Mouse (Mus musculus) hindbrain, embryonic 13.5 days (tissue): Measurements from ENCODE around the gene Rnf144b. TPM values are rescaled to one million over a fixed set of nuclear protein-coding genes. Genes with fewer than 3 reads are reported as not detected.
A peak's percentile ranks its signal among the peaks of the same experiment; 100 is the strongest.

Source experiments
- ATAC-seq: fragments of 200-750 bp; cut with Nextera tagmentation; 2 replicates; pipeline ENCODE4 v1.8.0; 2017; ENCODE audit warnings: moderate TSS enrichment; ENCODE audit not compliant: low FRiP score
- H3K27ac ChIP-seq: fragments of 300-500 bp; sonication (generic); 2 replicates; pipeline ENCODE4 v1.5.1; 2015; ENCODE audit warnings: inconsistent platforms, mild to moderate bottlenecking, moderate library complexity
- H3K27me3 ChIP-seq: fragments of 300-500 bp; sonication (generic); 2 replicates; pipeline ENCODE4 v1.6.1; 2015; ENCODE audit warnings: mild to moderate bottlenecking, inconsistent platforms
- H3K36me3 ChIP-seq: fragments of 300-500 bp; sonication (generic); 2 replicates; pipeline ENCODE4 v1.6.1; 2015; ENCODE audit warnings: mild to moderate bottlenecking, inconsistent platforms
- H3K4me1 ChIP-seq: fragments of 300-500 bp; sonication (generic); replicated peaks from 2 replicates; pipeline ENCODE4 v1.6.1; 2015; ENCODE audit warnings: inconsistent platforms
- H3K4me2 ChIP-seq: fragments of 300-500 bp; sonication (generic); 2 replicates; pipeline ENCODE4 v1.6.1; 2015; ENCODE audit warnings: inconsistent platforms, mild to moderate bottlenecking, moderate library complexity
- H3K4me3 ChIP-seq: fragments of 300-500 bp; sonication (generic); 2 replicates; pipeline ENCODE4 v1.5.1; 2015; ENCODE audit warnings: mild to moderate bottlenecking, inconsistent platforms
- H3K9ac ChIP-seq: fragments of 300-500 bp; sonication (generic); 2 replicates; pipeline ENCODE4 v1.6.1; 2015; ENCODE audit warnings: mild to moderate bottlenecking, inconsistent platforms
- H3K9me3 ChIP-seq: fragments of 300-500 bp; sonication (generic); 2 replicates; pipeline ENCODE4 v1.6.1; 2016; ENCODE audit warnings: inconsistent platforms
- WGBS: fragments of 180-500 bp; shearing (Covaris S2); methylation state at CpG from one replicate; pipeline ENCODE4 v1.1.7; 2015; 5-methylcytosine and 5-hydroxymethylcytosine counted together
- polyA plus RNA-seq: library from polyadenylated mRNA; unstranded; fragments of >200 nt; fragmentation: Nextera tagmentation; extraction: Ambion mirVana; gene quantifications from 2 replicates; pipeline ENCODE4 v1.2.1, GENCODE M21; 2015

The Rnf144b gene
- polyA plus RNA-seq, 1 experiment from 2014 or later: 0.55 TPM

DNA sequence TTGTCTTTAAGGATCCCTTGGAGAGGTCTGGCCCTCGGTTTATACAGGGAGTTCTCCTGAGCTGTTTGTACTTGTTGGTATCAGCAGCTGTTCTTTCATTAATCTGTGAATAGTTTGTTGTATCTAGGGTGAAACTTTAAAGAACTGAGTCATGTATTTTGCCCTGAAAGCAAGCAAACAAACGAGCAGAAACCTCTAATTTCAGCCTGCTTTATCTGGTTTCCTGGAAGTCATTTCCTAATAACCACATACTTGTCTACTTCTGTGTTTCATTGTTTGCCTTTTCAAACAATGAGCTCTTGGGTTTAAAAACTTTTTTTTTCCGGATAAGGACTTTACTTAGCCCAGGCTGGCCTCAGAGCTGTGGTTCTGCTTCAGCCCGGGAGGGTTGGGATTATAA is 136.8 kb downstream of the Rnf144b start:
- H3K36me3 ChIP-seq: no peaks in the 10 kb centered on the region
- no peaks in the 10 kb centered on the region for H3K9me3 ChIP-seq
- no peak overlapping the region for H3K4me3 ChIP-seq
- ATAC-seq: no peak
- H3K4me2 ChIP-seq: no peak overlapping the region
- WGBS: 64% methylated on average over 4 of the region's 4 CpGs
- H3K9ac ChIP-seq: no peak overlapping the region
- H3K27ac ChIP-seq: no peak overlapping the region
- H3K4me1 ChIP-seq: 0 out of 2 replicates have a peak, but pooled peaks cover 7% of the 10 kb centered on the region
- no peaks in the 10 kb centered on the region for H3K27me3 ChIP-seq

- no peaks in the 10 kb centered on the region for H3K36me3 ChIP-seq
- no peaks in the 10 kb centered on the region for H3K9me3 ChIP-seq
- H3K9ac ChIP-seq: no peak overlapping the region
- H3K27ac ChIP-seq: no peak overlapping the region
- no peak overlapping the region for H3K4me3 ChIP-seq
- no peak overlapping the region for H3K4me2 ChIP-seq
- WGBS: 77% methylated on average over 2 of the region's 2 CpGs
- peak; percentile 73; the same call in 1 of the 2 replicates for ATAC-seq
- no peaks in the 10 kb centered on the region for H3K27me3 ChIP-seq
- 0 out of 2 replicates have a peak, but pooled peaks cover 7% of the 10 kb centered on the region for H3K4me1 ChIP-seq
Observed at GRCm38 (mm10) chr13:47261961-47262360, 139.5 kb downstream of the Rnf144b start.

GRCm38 (mm10) chr13:47264382-47264781 is 141.9 kb downstream of the Rnf144b start:
- no peak for ATAC-seq
- H3K27me3 ChIP-seq: no peaks in the 10 kb centered on the region
- no peaks in the 10 kb centered on the region for H3K4me1 ChIP-seq
- no peaks in the 10 kb centered on the region for H3K36me3 ChIP-seq
- H3K27ac ChIP-seq: no peak overlapping the region
- H3K4me3 ChIP-seq: no peak overlapping the region
- no peaks in the 10 kb centered on the region for H3K9me3 ChIP-seq
- 83% methylated on average over 8 of the region's 8 CpGs for WGBS
- no peak overlapping the region for H3K9ac ChIP-seq
- H3K4me2 ChIP-seq: no peak overlapping the region

DNA sequence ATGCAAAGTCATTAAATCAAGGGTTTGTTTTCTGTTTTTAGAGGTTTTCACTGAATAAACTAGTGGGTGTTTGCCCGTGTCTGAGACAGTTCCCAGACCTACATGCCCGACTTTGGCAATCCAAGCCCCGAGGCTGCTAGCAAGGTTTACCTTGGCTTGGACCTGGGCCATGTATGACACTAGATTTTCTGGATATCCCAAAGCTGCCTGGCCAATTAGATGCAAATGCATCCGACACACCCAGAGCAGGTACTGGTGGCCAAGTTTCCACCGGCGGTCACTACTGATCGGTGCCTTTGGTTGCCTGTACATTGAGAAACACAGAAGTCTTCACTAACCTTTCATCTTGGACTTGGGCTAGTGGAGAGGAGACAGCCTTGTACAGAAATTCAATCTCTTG is 144.0 kb downstream of the Rnf144b start:
- Histone ChIP-seq H3K27me3 (no peaks in the 10 kb centered on the region), H3K9me3 (no peaks in the 10 kb centered on the region), H3K4me2 (no peak overlapping the region), H3K4me1 (no peaks in the 10 kb centered on the region), H3K27ac (no peak overlapping the region), H3K4me3 (no peak overlapping the region), H3K9ac (no peak overlapping the region), H3K36me3 (no peaks in the 10 kb centered on the region)
- no peak for ATAC-seq
- 94% methylated on average over 7 of the region's 7 CpGs for WGBS

DNA sequence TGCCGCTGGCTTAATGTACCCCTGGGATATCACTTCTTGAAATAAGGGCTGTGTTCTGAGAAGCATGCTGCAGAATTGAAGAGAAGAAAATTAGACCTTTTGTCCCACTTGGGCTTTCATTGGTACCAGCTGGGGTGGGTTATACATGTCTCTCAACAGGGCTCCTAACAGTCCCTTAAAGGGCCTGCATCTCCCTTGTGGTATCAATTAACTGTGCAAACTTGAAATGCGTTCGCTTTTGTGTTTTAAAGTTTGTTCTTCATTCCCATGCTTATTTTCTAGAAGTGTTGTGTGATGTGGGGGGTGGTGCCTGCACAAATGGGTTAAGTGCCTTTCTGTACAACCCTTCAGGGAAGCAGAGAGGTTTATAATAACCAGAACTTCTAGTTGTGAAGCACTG is 145.8 kb downstream of the Rnf144b start:
- no peaks in the 10 kb centered on the region for H3K9me3 ChIP-seq
- H3K27me3 ChIP-seq: no peaks in the 10 kb centered on the region

GRCm38 (mm10) chr13:47272928-47273327 is 150.5 kb downstream of the Rnf144b start:
- no peak overlapping the region for H3K4me3 ChIP-seq
- ATAC-seq: no peak
- peak overlapping the region; percentile 38 for H3K4me2 ChIP-seq
- WGBS: 12% methylated on average over 8 of the region's 8 CpGs
- H3K36me3 ChIP-seq: no peaks in the 10 kb centered on the region
- H3K9me3 ChIP-seq: no peaks in the 10 kb centered on the region
- H3K9ac ChIP-seq: no peak overlapping the region
- no peak overlapping the region; the same call in 1 of the 2 replicates for H3K27ac ChIP-seq
- H3K27me3 ChIP-seq: no peaks in the 10 kb centered on the region
- H3K4me1 ChIP-seq: peaks cover 20% of the 10 kb centered on the region

More for the DNA sequence above, 145.8 kb downstream of the Rnf144b start:
- Histone ChIP-seq H3K36me3 (no peaks in the 10 kb centered on the region), H3K4me3 (no peak overlapping the region), H3K27ac (no peak overlapping the region), H3K9ac (no peak overlapping the region), H3K4me2 (no peak overlapping the region), H3K4me1 (peaks cover 5% of the 10 kb centered on the region)
- no peak for ATAC-seq
- WGBS: 71% methylated on average over 3 of the region's 3 CpGs

DNA sequence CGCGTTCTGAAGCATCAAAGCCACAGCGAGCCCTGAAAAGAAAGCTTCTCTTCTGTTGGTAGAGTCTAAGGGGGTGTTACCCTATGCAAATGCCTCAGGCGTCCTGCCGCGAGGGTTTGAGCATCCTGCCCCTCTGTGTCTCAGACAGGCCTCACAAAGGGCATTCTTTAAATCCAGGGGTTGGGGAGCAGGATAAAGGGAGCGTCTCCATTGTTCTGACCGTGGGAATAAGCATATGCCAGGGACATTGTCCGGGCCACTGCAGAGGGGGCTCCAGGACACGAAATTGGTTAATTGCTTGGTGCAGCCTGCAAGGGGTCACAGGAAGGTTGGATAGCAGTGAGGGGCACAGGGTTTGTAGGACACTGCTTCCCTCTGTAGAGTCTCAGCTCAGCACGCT is 151.0 kb downstream of the Rnf144b start:
- 0 out of 2 replicates have a peak overlapping the region, but pooled peaks have one; percentile 10 for H3K4me3 ChIP-seq

DNA sequence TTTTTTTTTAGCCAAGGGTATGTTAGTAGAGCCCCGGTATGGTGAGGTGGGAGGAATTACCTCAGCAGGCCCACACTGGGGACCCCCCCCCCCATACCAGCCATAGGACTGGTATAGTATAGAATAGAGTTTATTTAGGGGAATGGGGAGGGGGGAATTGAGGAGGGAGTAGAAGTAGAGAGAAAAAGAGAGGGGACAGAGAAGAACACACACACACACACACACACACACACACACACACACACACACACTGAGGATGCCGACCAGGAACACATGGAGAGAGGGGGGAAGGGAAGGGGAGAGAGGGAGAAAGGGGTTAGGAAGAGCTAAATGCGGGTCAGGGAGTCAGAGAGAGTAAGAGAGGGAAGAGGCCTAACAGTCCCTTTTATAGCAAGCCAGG is 151.7 kb downstream of the Rnf144b start:
- Histone ChIP-seq H3K27ac (no peak overlapping the region), H3K27me3 (no peaks in the 10 kb centered on the region), H3K9me3 (no peaks in the 10 kb centered on the region), H3K4me3 (no peak overlapping the region), H3K4me1 (peaks cover 25% of the 10 kb centered on the region), H3K9ac (no peak overlapping the region), H3K36me3 (no peaks in the 10 kb centered on the region), H3K4me2 (no peak overlapping the region)
- WGBS: 2% methylated on average over 3 of the region's 3 CpGs
- ATAC-seq: no peak

More for the DNA sequence above, 151.0 kb downstream of the Rnf144b start:
- H3K4me1 ChIP-seq: peaks cover 25% of the 10 kb centered on the region
- peak overlapping the region; percentile 10; the same call in 1 of the 2 replicates for H3K9ac ChIP-seq
- H3K4me2 ChIP-seq: peak overlapping the region; percentile 38
- H3K36me3 ChIP-seq: no peaks in the 10 kb centered on the region
- no peaks in the 10 kb centered on the region for H3K9me3 ChIP-seq
- no peaks in the 10 kb centered on the region for H3K27me3 ChIP-seq
- WGBS: 2% methylated on average over 11 of the region's 11 CpGs
- no peak overlapping the region; the same call in 1 of the 2 replicates for H3K27ac ChIP-seq
- ATAC-seq: peak; percentile 59; the same call in 1 of the 2 replicates

GRCm38 (mm10) chr13:47277000-47277823 is 154.8 kb downstream of the Rnf144b start:
- WGBS: 23% methylated on average over 13 of the region's 13 CpGs
- Histone ChIP-seq H3K4me2 (no peak overlapping the region), H3K9ac (no peak overlapping the region), H3K27ac (no peak overlapping the region), H3K4me1 (peaks cover 25% of the 10 kb centered on the region), H3K36me3 (no peaks in the 10 kb centered on the region), H3K4me3 (no peak overlapping the region), H3K27me3 (no peaks in the 10 kb centered on the region), H3K9me3 (no peaks in the 10 kb centered on the region)
- ATAC-seq: no peak

DNA sequence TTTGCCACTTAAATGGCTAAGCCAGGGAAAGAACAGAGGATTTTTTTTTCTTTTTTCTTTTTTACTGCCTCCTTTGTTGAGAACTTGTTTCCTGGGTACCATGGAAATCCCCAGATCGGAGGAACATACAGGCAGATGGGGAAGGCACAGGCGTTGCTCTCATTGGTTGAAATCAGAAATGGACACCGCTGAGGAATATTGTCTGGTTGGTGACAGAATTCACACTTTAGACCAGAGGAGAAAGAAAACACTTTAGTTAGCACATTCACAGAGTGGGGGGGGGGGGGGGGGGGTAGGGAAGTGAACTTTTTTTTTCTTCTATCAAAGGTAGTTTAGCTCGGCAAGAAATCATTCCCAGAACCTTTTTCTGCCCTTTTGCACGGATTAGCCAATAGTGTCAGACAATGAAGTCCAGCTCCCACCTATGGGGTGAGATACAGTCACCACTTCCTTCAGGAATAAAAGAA is 155.4 kb downstream of the Rnf144b start:
- ATAC-seq: no peak
- Histone ChIP-seq H3K9ac (no peak overlapping the region), H3K27ac (no peak overlapping the region), H3K4me2 (no peak overlapping the region), H3K9me3 (no peaks in the 10 kb centered on the region), H3K27me3 (no peaks in the 10 kb centered on the region), H3K4me3 (no peak overlapping the region), H3K36me3 (no peaks in the 10 kb centered on the region), H3K4me1 (peaks cover 24% of the 10 kb centered on the region)
- 7% methylated on average over 5 of the region's 5 CpGs for WGBS

DNA sequence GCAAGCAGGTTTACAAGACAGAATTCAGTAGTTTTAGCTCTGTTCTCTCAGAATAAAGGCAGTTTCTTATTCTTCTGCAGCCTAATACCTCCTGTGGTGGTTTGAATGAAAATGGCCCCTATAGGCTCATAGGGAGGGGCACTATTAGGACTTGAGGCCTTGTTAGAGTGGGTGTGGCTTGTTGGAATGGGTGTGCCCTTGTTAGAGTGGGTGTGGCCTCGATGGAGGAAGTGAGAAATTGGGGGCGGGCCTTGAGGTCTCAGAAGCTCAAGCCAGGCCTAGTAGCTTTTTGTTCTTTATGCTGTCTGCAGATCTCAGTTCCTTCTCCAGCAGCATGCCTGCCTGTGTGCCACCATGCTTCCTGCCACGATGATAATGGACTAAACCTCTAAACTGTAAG is 159.8 kb downstream of the Rnf144b start:
- Histone ChIP-seq H3K9ac (no peak overlapping the region), H3K9me3 (no peaks in the 10 kb centered on the region), H3K27me3 (no peaks in the 10 kb centered on the region), H3K36me3 (no peaks in the 10 kb centered on the region), H3K4me3 (no peak overlapping the region), H3K4me1 (peaks cover 11% of the 10 kb centered on the region), H3K4me2 (no peak overlapping the region), H3K27ac (no peak overlapping the region)
- 73% methylated on average over 3 of the region's 3 CpGs for WGBS
- ATAC-seq: no peak

DNA sequence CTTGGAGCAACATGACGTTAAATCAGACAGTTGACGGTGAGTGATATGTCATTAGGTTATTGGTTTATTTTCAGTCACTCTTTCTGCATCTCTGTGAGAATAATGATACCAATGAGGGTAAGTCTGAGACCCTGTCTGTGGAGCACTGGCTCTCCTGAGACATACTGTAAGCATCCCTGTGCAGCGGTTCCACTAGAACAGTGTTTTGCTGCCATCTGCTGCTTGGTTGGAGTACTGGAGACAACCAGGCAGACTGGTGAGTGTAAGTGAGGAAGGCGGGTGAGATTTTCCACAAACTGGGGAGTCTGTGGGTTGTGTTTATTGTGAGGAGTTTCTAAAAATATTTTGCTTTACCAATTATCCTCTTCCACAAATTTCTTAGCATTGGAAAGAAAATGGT is 166.0 kb downstream of the Rnf144b start:
- H3K4me3 ChIP-seq: no peak overlapping the region
- H3K9ac ChIP-seq: no peak overlapping the region
- peak; percentile 68 for ATAC-seq
- no peaks in the 10 kb centered on the region for H3K36me3 ChIP-seq
- WGBS: 45% methylated on average over 4 of the region's 4 CpGs
- H3K4me2 ChIP-seq: no peak overlapping the region
- no peaks in the 10 kb centered on the region for H3K9me3 ChIP-seq
- no peak overlapping the region for H3K27ac ChIP-seq
- no peaks in the 10 kb centered on the region for H3K27me3 ChIP-seq
- no peaks in the 10 kb centered on the region for H3K4me1 ChIP-seq

DNA sequence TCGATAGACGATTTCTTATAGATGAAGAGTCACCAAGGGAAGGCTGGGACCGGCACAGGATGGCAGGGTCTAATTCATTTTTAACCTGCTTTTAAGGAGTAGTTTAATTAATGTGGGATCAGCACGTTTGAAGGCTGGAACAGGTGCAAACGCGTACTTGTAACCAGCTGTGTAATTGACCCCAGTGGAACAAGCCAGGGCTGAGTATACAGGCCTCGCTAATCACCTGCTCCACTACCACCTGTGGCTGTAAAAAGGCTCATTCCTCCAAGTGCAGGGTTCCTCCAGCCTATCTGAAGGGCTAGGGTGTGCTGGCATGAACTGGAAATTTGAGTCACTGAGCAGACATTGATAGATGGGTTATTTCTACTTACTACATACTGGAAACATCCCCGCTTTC is 174.0 kb downstream of the Rnf144b start:
- peak; percentile 49; the same call in 1 of the 2 replicates for ATAC-seq
- H3K4me2 ChIP-seq: no peak overlapping the region

More for the DNA sequence above, 174.0 kb downstream of the Rnf144b start:
- no peaks in the 10 kb centered on the region for H3K9me3 ChIP-seq
- H3K4me1 ChIP-seq: 0 out of 2 replicates have a peak, but pooled peaks cover 10% of the 10 kb centered on the region
- no peak overlapping the region for H3K4me3 ChIP-seq
- no peaks in the 10 kb centered on the region for H3K36me3 ChIP-seq
- 65% methylated on average over 8 of the region's 8 CpGs for WGBS
- no peaks in the 10 kb centered on the region for H3K27me3 ChIP-seq
- H3K9ac ChIP-seq: no peak overlapping the region
- no peak overlapping the region for H3K27ac ChIP-seq
